Mouse (Mus musculus) CH12.LX (cell line): ENCODE data around the gene H2-Q4. TPM values are rescaled to one million over a fixed set of nuclear protein-coding genes. Genes with fewer than 3 reads are reported as not detected.
A peak's percentile ranks its signal among the peaks of the same experiment; 100 is the strongest.
"Not testable (repeated sequence)": the region's sequence is repeated elsewhere in the genome, so short reads cannot be mapped to it uniquely, and the experiment has no call there.

Experiments
- DNase-seq: peaks from one replicate; pipeline ENCODE4 v3.0.0-alpha.2; 2013; ENCODE audit errors: extremely low read depth
- H3K27ac ChIP-seq: 2 replicates; pipeline ENCODE4 v1.5.1; 2012; ENCODE audit warnings: low read depth, mild to moderate bottlenecking, control low read depth, moderate library complexity; ENCODE audit not compliant: insufficient read depth
- H3K27me3 ChIP-seq: replicated peaks from 2 replicates; pipeline ENCODE3; 2012; ENCODE audit warnings: inconsistent platforms
- H3K36me3 ChIP-seq, 2 experiments: replicated peaks in 1 of 2; 2 replicates each; pipeline versions ENCODE3 to v1.6.1; 2012; ENCODE audit warnings: inconsistent platforms in 1 of 2, low read length in 1 of 2, mild to moderate bottlenecking in 1 of 2, mixed read lengths in 1 of 2, moderate library complexity in 1 of 2; ENCODE audit not compliant: control insufficient read depth in 1 of 2, insufficient read depth in 1 of 2
- H3K4me1 ChIP-seq, 2 experiments: 2 replicates each; pipeline ENCODE4 v1.6.1; 2012; ENCODE audit warnings: inconsistent platforms in 1 of 2, moderate library complexity in 1 of 2; ENCODE audit not compliant: insufficient read depth in 2 of 2, control insufficient read depth in 1 of 2
- H3K4me2 ChIP-seq: 2 replicates; pipeline ENCODE4 v1.6.1; 2012; ENCODE audit warnings: low read depth, mild to moderate bottlenecking, control low read depth; ENCODE audit not compliant: poor library complexity, insufficient read depth, severe bottlenecking
- H3K4me3 ChIP-seq, 3 experiments: fragments of 150-350 bp in 1 of 3; sonication (generic) in 1 of 3; replicated peaks in 1 of 3; 2 replicates each; pipeline versions ENCODE3 to v1.5.1; 2011 to 2012; ENCODE audit warnings: low read depth in 2 of 3, low read length in 2 of 3, mild to moderate bottlenecking in 2 of 3, moderate library complexity in 2 of 3, control low read depth in 1 of 3, improper control_type of control experiment in 1 of 3, inconsistent platforms in 1 of 3, mixed read lengths in 1 of 3; ENCODE audit not compliant: poor library complexity in 1 of 3
- H3K79me2 ChIP-seq: replicated peaks from 2 replicates; pipeline ENCODE4 v1.6.1; 2012; ENCODE audit warnings: mild to moderate bottlenecking, moderate library complexity; ENCODE audit not compliant: control insufficient read depth, poor library complexity, insufficient read depth, severe bottlenecking; ENCODE audit errors: extremely low read depth
- H3K9ac ChIP-seq: 2 replicates; pipeline ENCODE4 v1.6.1; 2012; ENCODE audit warnings: low read depth, mild to moderate bottlenecking, control low read depth, moderate library complexity; ENCODE audit not compliant: insufficient read depth
- H3K9me3 ChIP-seq: replicated peaks from 2 replicates; pipeline ENCODE3; 2012; ENCODE audit warnings: low read length, inconsistent platforms, mixed read lengths
- CTCF ChIP-seq, 2 experiments: IDR thresholded peaks in 1 of 2; conservative IDR thresholded peaks in 1 of 2; 2 replicates each; pipeline ENCODE4 v1.5.1; 2011 to 2012; ENCODE audit warnings: low read depth in 2 of 2, low read length in 2 of 2, improper control_type of control experiment in 1 of 2, inconsistent platforms in 1 of 2, mild to moderate bottlenecking in 1 of 2, moderate library complexity in 1 of 2
- EP300 ChIP-seq: IDR thresholded peaks from 2 replicates; pipeline ENCODE4 v1.6.1; 2011; ENCODE audit warnings: low read length, improper control_type of control experiment
- IRF4 ChIP-seq: IDR thresholded peaks from 2 replicates; pipeline ENCODE4 v1.6.1; 2014; ENCODE audit warnings: low read depth, mild to moderate bottlenecking, inconsistent platforms, low read length, improper control_type of control experiment
- MAX ChIP-seq: IDR thresholded peaks from 2 replicates; pipeline ENCODE4 v1.6.1; 2011; ENCODE audit warnings: low read length, improper control_type of control experiment
- POLR2A ChIP-seq: IDR thresholded peaks from 2 replicates; pipeline ENCODE4 v1.6.1; 2011; ENCODE audit warnings: low read depth, mild to moderate bottlenecking, improper control_type of control experiment, low read length
- RAD21 ChIP-seq: IDR thresholded peaks from 2 replicates; pipeline ENCODE4 v1.6.1; 2011; ENCODE audit warnings: low read depth, mild to moderate bottlenecking, low read length, improper control_type of control experiment, moderate library complexity
- SMC3 ChIP-seq: IDR thresholded peaks from 2 replicates; pipeline ENCODE4 v1.6.1; 2011; ENCODE audit warnings: low read depth, low read length, improper control_type of control experiment
- TCF12 ChIP-seq: IDR thresholded peaks from 2 replicates; pipeline ENCODE4 v1.6.1; 2014; ENCODE audit warnings: low read depth, mild to moderate bottlenecking, inconsistent platforms, low read length, improper control_type of control experiment
- USF2 ChIP-seq: conservative IDR thresholded peaks from 2 replicates; pipeline ENCODE4 v1.6.1; 2011; ENCODE audit warnings: low read depth, low read length, improper control_type of control experiment
- dilution Hi-C: fragments of 300-500 bp; cut with MboI; formaldehyde crosslinking; loops from 2 replicates; pipeline ENCODE4 v1.14.3; 2020; ENCODE audit warnings: low sequenced_read_pairs; ENCODE audit not compliant: extremely low pct_unique_long_range_greater_than_20kb, extremely low pct_ligation_motif_present
- in situ Hi-C: fragments of 300-500 bp; cut with MboI; formaldehyde crosslinking; loops from 3 replicates; pipeline ENCODE4 v1.14.3; 2019; ENCODE audit warnings: low sequenced_read_pairs, low pct_ligation_motif_present, low pct_unique_long_range_greater_than_20kb, mixed read lengths
- polyA plus RNA-seq: library from polyadenylated mRNA; unstranded; fragments of >175 nt; gene quantifications from 2 replicates; pipeline ENCODE4 v1.2.1, GENCODE M21; 2012; ENCODE audit warnings: low read depth; ENCODE audit not compliant: insufficient read length
- total RNA-seq, 2 experiments: library from RNA; depleted of rRNA; stranded (reverse); fragments of 300-350 nt in 1 of 2; fragments of >200 nt in 1 of 2; gene quantifications; 2 replicates each; pipeline ENCODE4 v1.2.3; 2012 to 2014

Gene H2-Q4
- total and polyA plus RNA-seq, 3 experiments = 116 to 165 (median 157) TPM

- H3K4me2 ChIP-seq = no peak overlapping the region
- no peaks in the 10 kb centered on the region for H3K36me3 ChIP-seq
- no peak for TF ChIP-seq EP300
- TF ChIP-seq RAD21 = no peak
- no peak for TF ChIP-seq USF2
- no peak for TF ChIP-seq TCF12
- no peak for TF ChIP-seq POLR2A
- TF ChIP-seq IRF4 = no peak
- no peaks in the 10 kb centered on the region for H3K27me3 ChIP-seq
- no peak for DNase-seq
- in situ Hi-C loops (no loop called here), dilution Hi-C loops (no loop called here)
- H3K9me3 ChIP-seq = peaks cover 2% of the 10 kb centered on the region
- H3K4me3 ChIP-seq = no peak overlapping the region
- H3K27ac ChIP-seq = no peak overlapping the region
- H3K9ac ChIP-seq = no peak overlapping the region
- H3K4me1 ChIP-seq = peaks cover 7 to 13% of the 10 kb centered on the region in 2 experiments
- no peaks in the 10 kb centered on the region for H3K79me2 ChIP-seq
Measured at GRCm38 (mm10) chr17:35418772-35419171, 39.4 kb downstream of the H2-Q4 start.

GRCm38 (mm10) chr17:35419564-35419963, 40.1 kb downstream of the H2-Q4 start:
- H3K9me3 ChIP-seq, H3K4me3 ChIP-seq, H3K4me2 ChIP-seq, dilution Hi-C loops, in situ Hi-C loops, H3K79me2 ChIP-seq, H3K27ac ChIP-seq, H3K36me3 ChIP-seq, H3K27me3 ChIP-seq, H3K9ac ChIP-seq, DNase-seq: not testable (repeated sequence)
- peaks cover 7 to 13% of the 10 kb centered on the region in 2 experiments for H3K4me1 ChIP-seq

GRCm38 (mm10) chr17:35420206-35420810, 40.9 kb downstream of the H2-Q4 start:
- H3K36me3 ChIP-seq, H3K27me3 ChIP-seq, H3K9ac ChIP-seq, H3K27ac ChIP-seq, H3K4me2 ChIP-seq, dilution Hi-C loops, H3K9me3 ChIP-seq, H3K4me3 ChIP-seq, H3K79me2 ChIP-seq, in situ Hi-C loops: not testable (repeated sequence)
- peak; percentile 67 for DNase-seq
- H3K4me1 ChIP-seq = peaks cover 7 to 13% of the 10 kb centered on the region in 2 experiments
- TF ChIP-seq SMC3 (peak; percentile 61), RAD21 (peak; percentile 62), CTCF (conservative IDR thresholded peaks at IDR 0.05 in 1 of 2, IDR thresholded peaks at IDR 0.05 in 1 of 2; ENCODE audit: low read depth in 2 of 2, low read length in 2 of 2) (peak; percentile 75 to 96), MAX (0 out of 2 replicates have a peak, but pooled peaks have one; percentile 28)

- Histone ChIP-seq H3K4me1 (peaks cover 7 to 13% of the 10 kb centered on the region in 2 experiments), H3K79me2 (peaks cover 12% of the 10 kb centered on the region)
- dilution Hi-C loops, H3K4me3 ChIP-seq, DNase-seq, in situ Hi-C loops, H3K27ac ChIP-seq, H3K9me3 ChIP-seq, H3K4me2 ChIP-seq, H3K36me3 ChIP-seq, H3K9ac ChIP-seq, H3K27me3 ChIP-seq: not testable (repeated sequence)
Measured at GRCm38 (mm10) chr17:35421331-35421730, 41.9 kb downstream of the H2-Q4 start.

- H3K9ac ChIP-seq, DNase-seq, in situ Hi-C loops, H3K27ac ChIP-seq, dilution Hi-C loops, H3K4me2 ChIP-seq, H3K27me3 ChIP-seq, H3K4me3 ChIP-seq, H3K9me3 ChIP-seq, H3K36me3 ChIP-seq: not testable (repeated sequence)
- H3K4me1 ChIP-seq = peaks cover 7 to 13% of the 10 kb centered on the region in 2 experiments
- peaks cover 13% of the 10 kb centered on the region for H3K79me2 ChIP-seq
Measured at GRCm38 (mm10) chr17:35422360-35422759, 42.9 kb downstream of the H2-Q4 start.
